Mouse (Mus musculus) liver, adult 2 months (tissue): Measurements from ENCODE around the gene Cdkn1b. TPM values are rescaled to one million over a fixed set of nuclear protein-coding genes. Genes with fewer than 3 reads are reported as not detected.
A peak's percentile ranks its signal among the peaks of the same experiment; 100 is the strongest.

Experiments
- DNase-seq: peaks from one replicate; pipeline ENCODE4 v3.0.0-alpha.2; 2011; ENCODE audit warnings: low read depth, low spot score; ENCODE audit errors: extremely low read depth
- H3K27ac ChIP-seq: fragments of 200-500 bp; replicated peaks from 2 replicates; pipeline ENCODE4 v1.5.1; 2012; ENCODE audit warnings: low read depth, mild to moderate bottlenecking, control low read depth, inconsistent platforms, low read length; ENCODE audit not compliant: insufficient read depth
- H3K27me3 ChIP-seq: fragments of 200-500 bp; 2 replicates; pipeline ENCODE4 v1.6.1; 2012; ENCODE audit warnings: mild to moderate bottlenecking, moderate library complexity, low read length, inconsistent platforms; ENCODE audit not compliant: control insufficient read depth, insufficient read depth
- H3K36me3 ChIP-seq: fragments of 200-500 bp; 2 replicates; pipeline ENCODE4 v1.6.1; 2012; ENCODE audit warnings: low read length, inconsistent platforms; ENCODE audit not compliant: control insufficient read depth, insufficient read depth
- H3K4me1 ChIP-seq: fragments of 200-500 bp; 2 replicates; pipeline ENCODE4 v1.6.1; 2011; ENCODE audit warnings: low read length; ENCODE audit not compliant: control insufficient read depth, insufficient read depth
- H3K4me3 ChIP-seq: fragments of 200-500 bp; 2 replicates; pipeline ENCODE4 v1.5.1; 2011; ENCODE audit warnings: low read depth, mild to moderate bottlenecking, control low read depth, low read length, moderate library complexity; ENCODE audit not compliant: insufficient read depth
- H3K79me2 ChIP-seq: fragments of 200-500 bp; 2 replicates; pipeline ENCODE4 v1.6.1; 2012; ENCODE audit warnings: inconsistent platforms, mild to moderate bottlenecking, low read length, moderate library complexity; ENCODE audit not compliant: control insufficient read depth, insufficient read depth
- H3K9ac ChIP-seq: fragments of 200-500 bp; 2 replicates; pipeline ENCODE4 v1.6.1; 2012; ENCODE audit warnings: low read depth, mild to moderate bottlenecking, control low read depth, inconsistent platforms, low read length
- CTCF ChIP-seq: fragments of 200-500 bp; IDR thresholded peaks from 2 replicates; pipeline ENCODE4 v1.5.1; 2011; ENCODE audit warnings: low read depth, low read length, control low read depth
- POLR2A ChIP-seq: fragments of 200-500 bp; IDR thresholded peaks from 2 replicates; pipeline ENCODE4 v1.6.1; 2011; ENCODE audit warnings: low read length, control low read depth; ENCODE audit not compliant: insufficient read depth; ENCODE audit errors: extremely low read depth
- WGBS: fragments of 180-500 bp; shearing (Covaris S2); methylation state at CpG from one replicate; pipeline ENCODE4 v1.1.7; 2018; 5-methylcytosine and 5-hydroxymethylcytosine counted together
- polyA plus RNA-seq: library from polyadenylated mRNA; depleted of rRNA; stranded (reverse); fragments of >200 nt; gene quantifications from 2 replicates; pipeline ENCODE4 v1.2.3, GENCODE M21; 2012
- total RNA-seq: library from RNA; depleted of rRNA; stranded (reverse); fragments of >200 nt; gene quantifications from 2 replicates; pipeline ENCODE4 v1.2.3, GENCODE M21; 2014

The Cdkn1b gene
- total and polyA plus RNA-seq, 2 experiments, result 7.1 to 16.2 TPM

- 60% methylated on average over 3 of the region's 3 CpGs for WGBS
- peaks cover 9% of the 10 kb centered on the region; the same call in 1 of the 2 replicates for H3K36me3 ChIP-seq
- no peak for DNase-seq
Measured at GRCm38 (mm10) chr6:134924262-134924661, 4.1 kb downstream of the Cdkn1b start.

GRCm38 (mm10) chr6:134925673-134926337, 5.6 kb downstream of the Cdkn1b start:
- Histone ChIP-seq H3K27ac (no peak overlapping the region), H3K9ac (no peak overlapping the region), H3K4me3 (no peak overlapping the region), H3K4me1 (peaks cover 5% of the 10 kb centered on the region; the same call in 1 of the 2 replicates), H3K79me2 (peaks cover 9% of the 10 kb centered on the region; the same call in 1 of the 2 replicates), H3K27me3 (no peaks in the 10 kb centered on the region), H3K36me3 (peaks cover 9% of the 10 kb centered on the region; the same call in 1 of the 2 replicates)
- TF ChIP-seq CTCF (no peak), POLR2A (no peak)
- 61% methylated on average over 4 of the region's 4 CpGs for WGBS
- DNase-seq, result no peak

More at GRCm38 (mm10) chr6:134924262-134924661, 4.1 kb downstream of the Cdkn1b start:
- TF ChIP-seq POLR2A (no peak), CTCF (no peak)
- peaks cover 5% of the 10 kb centered on the region; the same call in 1 of the 2 replicates for H3K4me1 ChIP-seq
- H3K9ac ChIP-seq, result no peak overlapping the region
- H3K27ac ChIP-seq, result no peak overlapping the region
- no peak overlapping the region for H3K4me3 ChIP-seq
- H3K27me3 ChIP-seq, result no peaks in the 10 kb centered on the region
- H3K79me2 ChIP-seq, result peaks cover 9% of the 10 kb centered on the region; the same call in 1 of the 2 replicates

GRCm38 (mm10) chr6:134926338-134926705, 6.1 kb downstream of the Cdkn1b start:
- H3K36me3 ChIP-seq, result peaks cover 9% of the 10 kb centered on the region; the same call in 1 of the 2 replicates
- TF ChIP-seq POLR2A (no peak), CTCF (no peak)
- peak overlapping the region; percentile 86; the same call in 1 of the 2 replicates for H3K4me3 ChIP-seq
- H3K27me3 ChIP-seq, result no peaks in the 10 kb centered on the region
- no peak overlapping the region; the same call in 1 of the 2 replicates for H3K9ac ChIP-seq
- DNase-seq, result no peak
- 64% methylated on average over 3 of the region's 3 CpGs for WGBS
- peaks cover 5% of the 10 kb centered on the region; the same call in 1 of the 2 replicates for H3K79me2 ChIP-seq
- peaks cover 5% of the 10 kb centered on the region; the same call in 1 of the 2 replicates for H3K4me1 ChIP-seq
- H3K27ac ChIP-seq, result no peak overlapping the region

GRCm38 (mm10) chr6:134926803-134927594, 6.8 kb downstream of the Cdkn1b start:
- 0 out of 2 replicates have a peak, but pooled peaks cover under 1% of the 10 kb centered on the region for H3K79me2 ChIP-seq
- peak overlapping the region; percentile 86 for H3K4me3 ChIP-seq
- H3K4me1 ChIP-seq, result 0 out of 2 replicates have a peak, but pooled peaks cover 2% of the 10 kb centered on the region
- H3K27ac ChIP-seq, result peak overlapping the region; percentile 87
- TF ChIP-seq POLR2A, result no peak
- TF ChIP-seq CTCF, result no peak
- WGBS, result 2% methylated on average over 63 of the region's 63 CpGs
- DNase-seq, result peak; percentile 27
- no peaks in the 10 kb centered on the region for H3K27me3 ChIP-seq
- peak overlapping the region; percentile 92 for H3K9ac ChIP-seq
- peaks cover 8% of the 10 kb centered on the region; the same call in 1 of the 2 replicates for H3K36me3 ChIP-seq

- peaks cover 3% of the 10 kb centered on the region; the same call in 1 of the 2 replicates for H3K36me3 ChIP-seq
- H3K9ac ChIP-seq, result peak overlapping the region; percentile 92
- no peak for DNase-seq
- WGBS, result 1% methylated on average over 13 of the region's 13 CpGs
- H3K27ac ChIP-seq, result peak overlapping the region; percentile 87
- H3K4me1 ChIP-seq, result 0 out of 2 replicates have a peak, but pooled peaks cover 2% of the 10 kb centered on the region
- peak overlapping the region; percentile 86 for H3K4me3 ChIP-seq
- no peaks in the 10 kb centered on the region for H3K27me3 ChIP-seq
- TF ChIP-seq CTCF, result no peak
- no peaks in the 10 kb centered on the region for H3K79me2 ChIP-seq
Measured at GRCm38 (mm10) chr6:134927595-134928095, 7.4 kb downstream of the Cdkn1b start.
